Mouse (Mus musculus) stomach, embryonic 16.5 days (tissue): ENCODE data around the gene Abcc2. TPM values are rescaled to one million over a fixed set of nuclear protein-coding genes. Genes with fewer than 3 reads are reported as not detected.

Experiments used
- ATAC-seq: fragments of 200-750 bp; cut with Nextera tagmentation; 2 replicates; pipeline ENCODE4 v1.8.0; 2017; ENCODE audit warnings: moderate number of reproducible peaks, moderate TSS enrichment; ENCODE audit not compliant: insufficient read depth, low FRiP score
- H3K27ac ChIP-seq: fragments of 300-500 bp; sonication (generic); 2 replicates; pipeline ENCODE4 v1.5.1; 2014; ENCODE audit warnings: low read length
- H3K27me3 ChIP-seq: fragments of 300-500 bp; sonication (generic); 2 replicates; pipeline ENCODE4 v1.6.1; 2014; ENCODE audit warnings: low read length, control low read depth, mixed read lengths; ENCODE audit not compliant: control insufficient read depth, insufficient read depth
- H3K36me3 ChIP-seq: fragments of 300-500 bp; sonication (generic); 2 replicates; pipeline ENCODE4 v1.6.1; 2014; ENCODE audit warnings: low read length; ENCODE audit not compliant: control insufficient read depth, insufficient read depth
- H3K4me1 ChIP-seq: fragments of 300-500 bp; sonication (generic); 2 replicates; pipeline ENCODE4 v1.6.1; 2014; ENCODE audit warnings: low read length, control low read depth, mixed read lengths; ENCODE audit not compliant: control insufficient read depth, insufficient read depth
- H3K4me2 ChIP-seq: fragments of 300-500 bp; sonication (generic); 2 replicates; pipeline ENCODE4 v1.6.1; 2014; ENCODE audit warnings: low read depth, low read length, mixed read lengths
- H3K4me3 ChIP-seq: fragments of 300-500 bp; sonication (generic); replicated peaks from 2 replicates; pipeline ENCODE4 v1.5.1; 2014; ENCODE audit warnings: mild to moderate bottlenecking, low read length
- H3K9ac ChIP-seq: fragments of 300-500 bp; sonication (generic); 2 replicates; pipeline ENCODE4 v1.6.1; 2014; ENCODE audit warnings: low read length
- H3K9me3 ChIP-seq: fragments of 300-500 bp; sonication (generic); replicated peaks from 2 replicates; pipeline ENCODE4 v1.6.1; 2016; ENCODE audit warnings: low read length, control low read depth; ENCODE audit not compliant: control insufficient read depth
- WGBS: fragments of 180-500 bp; shearing (Covaris S2); extraction: QIAGEN DNeasy Blood & Tissue Kit; methylation state at CpG from one replicate; pipeline ENCODE4 v1.1.7; 2014; 5-methylcytosine and 5-hydroxymethylcytosine counted together
- polyA plus RNA-seq: library from polyadenylated mRNA; unstranded; fragments of >200 nt; fragmentation: Nextera tagmentation; extraction: Ambion mirVana; gene quantifications from 2 replicates; pipeline ENCODE4 v1.2.1, GENCODE M21; 2015

The Abcc2 gene
- polyA plus RNA-seq, 1 experiment from 2014 or later: 2.2 TPM

- H3K27ac ChIP-seq: no peak overlapping the region
- H3K27me3 ChIP-seq: no peaks in the 10 kb centered on the region
- no peak overlapping the region for H3K4me3 ChIP-seq
- no peaks in the 10 kb centered on the region for H3K9me3 ChIP-seq
- no peak overlapping the region for H3K4me2 ChIP-seq
- WGBS: 68% methylated on average over 6 of the region's 6 CpGs
- no peaks in the 10 kb centered on the region for H3K4me1 ChIP-seq
- peaks cover 42% of the 10 kb centered on the region for H3K36me3 ChIP-seq
- ATAC-seq: 0 out of 2 replicates have a peak, but pooled peaks have one; percentile 53
- no peak overlapping the region for H3K9ac ChIP-seq
Measured at GRCm38 (mm10) chr19:43857347-43857746, 75.4 kb downstream of the Abcc2 start.

GRCm38 (mm10) chr19:43870418-43870817 is 88.4 kb downstream of the Abcc2 start:
- Histone ChIP-seq H3K9me3 (no peaks in the 10 kb centered on the region), H3K27ac (no peak overlapping the region), H3K4me1 (peaks cover 8% of the 10 kb centered on the region; the same call in 1 of the 2 replicates), H3K36me3 (peaks cover 46% of the 10 kb centered on the region), H3K27me3 (no peaks in the 10 kb centered on the region), H3K9ac (no peak overlapping the region), H3K4me2 (no peak overlapping the region), H3K4me3 (no peak overlapping the region)
- WGBS: 91% methylated on average over 4 of the region's 4 CpGs
- ATAC-seq: no peak

DNA sequence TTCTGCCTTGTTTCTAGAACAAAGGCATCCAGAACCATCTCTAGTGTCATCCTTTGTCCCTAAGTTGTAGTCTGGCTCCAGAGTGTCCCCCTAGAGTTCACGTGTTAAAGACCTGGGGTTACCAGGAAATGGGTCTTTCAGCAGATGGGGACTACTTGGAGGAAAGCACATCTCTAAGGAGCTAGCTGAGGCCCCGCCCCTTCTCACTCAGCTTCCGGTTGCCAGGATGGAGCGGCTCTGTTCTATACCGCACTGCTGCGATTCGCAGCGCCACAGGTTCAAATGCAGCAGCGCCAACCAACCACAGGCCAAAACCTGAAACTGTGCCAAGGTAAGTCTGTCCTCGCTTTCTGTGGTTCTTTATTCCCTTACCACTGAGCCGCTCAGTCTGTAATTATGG is 92.4 kb downstream of the Abcc2 start:
- peaks cover 25% of the 10 kb centered on the region for H3K36me3 ChIP-seq
- no peak overlapping the region for H3K9ac ChIP-seq
- H3K27ac ChIP-seq: no peak overlapping the region
- no peaks in the 10 kb centered on the region for H3K9me3 ChIP-seq
- H3K4me1 ChIP-seq: peaks cover 41% of the 10 kb centered on the region
- ATAC-seq: no peak
- no peaks in the 10 kb centered on the region for H3K27me3 ChIP-seq
- 93% methylated on average over 11 of the region's 11 CpGs for WGBS
- H3K4me3 ChIP-seq: no peak overlapping the region
- no peak overlapping the region for H3K4me2 ChIP-seq

GRCm38 (mm10) chr19:43875996-43876395 is 94.0 kb downstream of the Abcc2 start:
- peak overlapping the region; percentile 24; the same call in 1 of the 2 replicates for H3K4me2 ChIP-seq
- H3K27ac ChIP-seq: peak overlapping the region; percentile 80
- no peak overlapping the region for H3K4me3 ChIP-seq
- H3K4me1 ChIP-seq: peaks cover 54% of the 10 kb centered on the region
- ATAC-seq: no peak
- no peaks in the 10 kb centered on the region for H3K9me3 ChIP-seq
- H3K36me3 ChIP-seq: peaks cover 15% of the 10 kb centered on the region; the same call in 1 of the 2 replicates
- WGBS: 25% methylated on average over 2 of the region's 2 CpGs
- no peaks in the 10 kb centered on the region for H3K27me3 ChIP-seq
- no peak overlapping the region for H3K9ac ChIP-seq

DNA sequence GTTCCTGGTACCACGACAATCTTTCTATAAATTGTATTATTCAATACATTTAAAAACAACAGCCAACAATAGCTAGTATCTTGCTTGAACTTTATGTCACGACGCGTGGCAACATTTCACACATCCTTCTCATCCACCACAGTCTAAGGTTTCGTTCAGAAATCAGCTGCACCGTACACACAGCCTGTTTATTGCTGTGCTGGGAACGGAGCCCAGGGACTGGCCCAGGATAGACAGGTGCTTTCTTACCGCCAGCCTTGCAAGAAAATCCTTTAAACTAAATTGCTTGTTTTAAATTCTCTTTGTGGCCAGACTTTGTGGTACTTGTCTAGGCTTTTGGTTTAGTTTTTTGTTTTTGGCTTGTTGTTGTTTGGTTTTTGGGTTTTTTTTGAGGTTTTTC is 95.4 kb downstream of the Abcc2 start:
- H3K9me3 ChIP-seq: no peaks in the 10 kb centered on the region
- no peak overlapping the region for H3K4me3 ChIP-seq
- peaks cover 15% of the 10 kb centered on the region; the same call in 1 of the 2 replicates for H3K36me3 ChIP-seq
- H3K27me3 ChIP-seq: no peaks in the 10 kb centered on the region
- no peak overlapping the region for H3K27ac ChIP-seq
- H3K4me2 ChIP-seq: no peak overlapping the region
- no peak for ATAC-seq
- 70% methylated on average over 8 of the region's 8 CpGs for WGBS
- peaks cover 54% of the 10 kb centered on the region for H3K4me1 ChIP-seq
- H3K9ac ChIP-seq: no peak overlapping the region

DNA sequence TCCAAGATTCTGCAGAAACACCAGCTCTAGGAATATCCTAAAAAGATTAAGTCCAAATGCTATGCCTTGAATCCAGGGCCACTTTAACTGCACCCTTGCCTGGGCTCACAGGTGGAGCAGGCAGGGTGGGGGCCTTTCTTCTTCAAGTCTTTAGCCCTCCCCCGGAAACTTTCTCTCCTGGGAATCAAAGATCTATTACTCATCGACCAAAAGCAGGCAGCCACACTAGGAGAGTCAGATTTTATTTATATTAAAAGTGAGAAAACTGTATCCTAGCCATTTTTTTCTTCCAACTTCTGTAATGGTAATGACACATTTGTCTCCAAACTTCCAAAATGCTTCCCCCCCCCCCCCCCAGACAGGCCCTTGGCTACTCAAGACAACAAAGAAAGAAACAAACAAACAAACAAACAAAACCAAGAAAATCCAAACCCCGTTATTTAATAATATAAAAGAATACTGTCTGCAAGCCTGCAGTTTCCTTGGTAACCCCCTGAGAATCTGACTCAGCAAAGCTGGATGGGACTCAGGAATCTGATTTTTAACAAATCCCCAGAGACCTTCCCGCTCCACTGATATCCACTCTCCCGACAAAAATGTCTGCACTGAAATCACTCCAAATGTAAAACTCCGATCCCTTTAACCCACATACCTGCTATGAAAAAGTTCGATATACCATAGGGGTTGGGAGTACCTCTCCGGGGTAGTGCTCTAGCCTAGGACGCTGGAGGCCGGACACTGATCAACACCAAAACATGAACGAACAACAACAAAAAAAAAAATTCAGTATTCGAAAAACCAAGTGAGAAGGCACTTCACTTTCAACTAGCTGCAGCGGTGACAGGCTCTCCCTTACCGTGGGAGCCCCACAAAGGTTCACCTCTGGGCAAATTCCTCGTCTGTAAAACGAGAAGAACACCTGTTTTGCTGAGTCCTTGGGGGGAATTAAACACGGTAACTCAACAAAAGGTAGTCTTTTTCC is 96.4 kb downstream of the Abcc2 start:
- peaks cover 60% of the 10 kb centered on the region for H3K4me1 ChIP-seq
- ATAC-seq: no peak
- H3K27me3 ChIP-seq: no peaks in the 10 kb centered on the region
- peak overlapping the region; percentile 65 for H3K4me3 ChIP-seq
- 8% methylated on average over 17 of the region's 17 CpGs for WGBS
- peak overlapping the region; percentile 65 for H3K4me2 ChIP-seq
- H3K36me3 ChIP-seq: 0 out of 2 replicates have a peak, but pooled peaks cover 4% of the 10 kb centered on the region
- H3K9ac ChIP-seq: peak overlapping the region; percentile 82
- H3K9me3 ChIP-seq: no peaks in the 10 kb centered on the region
- peak overlapping the region; percentile 93 for H3K27ac ChIP-seq

GRCm38 (mm10) chr19:43879401-43880212 is 97.6 kb downstream of the Abcc2 start:
- H3K9ac ChIP-seq: peak overlapping the region; percentile 82
- peaks cover 67% of the 10 kb centered on the region for H3K4me1 ChIP-seq
- 1% methylated on average over 41 of the region's 41 CpGs for WGBS
- H3K27ac ChIP-seq: peak overlapping the region; percentile 93
- H3K36me3 ChIP-seq: 0 out of 2 replicates have a peak, but pooled peaks cover under 1% of the 10 kb centered on the region
- peak overlapping the region; percentile 65 for H3K4me3 ChIP-seq
- H3K4me2 ChIP-seq: peak overlapping the region; percentile 65
- no peaks in the 10 kb centered on the region for H3K9me3 ChIP-seq
- no peaks in the 10 kb centered on the region for H3K27me3 ChIP-seq
- peak; percentile 89 for ATAC-seq

DNA sequence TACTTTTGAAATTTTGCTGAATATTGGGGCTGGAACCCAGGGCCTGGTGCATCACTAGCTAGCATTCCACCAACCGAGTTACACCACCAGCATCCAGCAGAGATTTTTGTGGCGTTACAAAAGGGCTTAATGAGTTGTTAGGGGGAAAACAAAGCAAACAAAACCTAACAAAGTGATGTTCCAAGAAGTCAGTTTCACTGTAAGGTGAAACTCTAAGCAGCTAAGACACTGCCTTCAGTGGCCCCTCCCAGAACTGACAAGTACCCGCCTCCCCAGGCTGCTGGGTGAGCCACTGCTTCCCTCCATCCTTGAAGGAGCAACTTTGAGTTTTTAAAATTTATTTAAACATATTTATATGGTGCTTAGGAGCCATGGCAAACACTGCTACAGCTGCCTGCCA is 98.4 kb downstream of the Abcc2 start:
- no peak overlapping the region for H3K27ac ChIP-seq
- H3K36me3 ChIP-seq: no peaks in the 10 kb centered on the region
- no peak overlapping the region for H3K4me3 ChIP-seq
- H3K4me1 ChIP-seq: peaks cover 65% of the 10 kb centered on the region
- 22% methylated on average over 3 of the region's 3 CpGs for WGBS
- H3K4me2 ChIP-seq: no peak overlapping the region
- H3K27me3 ChIP-seq: no peaks in the 10 kb centered on the region
- H3K9me3 ChIP-seq: no peaks in the 10 kb centered on the region
- ATAC-seq: no peak
- H3K9ac ChIP-seq: no peak overlapping the region
